Mouse (Mus musculus) embryonic facial prominence, embryonic 10.5 days (tissue): ENCODE measurements at regions not wholly inside any gene's neighbourhood (a gene's known extent, or its start where the extent isn't known, plus 50 kb on each side); places are given as distances from the start of the nearest gene placed in this dataset.

Experiments used
- DNase-seq: peaks from one replicate; pipeline ENCODE4 v3.0.0-alpha.2; 2017; ENCODE audit warnings: low spot score
- H3K27ac ChIP-seq: fragments of 300-500 bp; sonication (generic); replicated peaks from 2 replicates; pipeline ENCODE4 v1.5.1; 2016; ENCODE audit warnings: mild to moderate bottlenecking
- H3K27me3 ChIP-seq: fragments of 300-500 bp; sonication (generic); replicated peaks from 2 replicates; pipeline ENCODE4 v1.6.1; 2016; ENCODE audit warnings: low read depth, mild to moderate bottlenecking; ENCODE audit not compliant: poor library complexity, severe bottlenecking
- H3K36me3 ChIP-seq: fragments of 300-500 bp; sonication (generic); replicated peaks from 2 replicates; pipeline ENCODE4 v1.6.1; 2016; ENCODE audit warnings: mild to moderate bottlenecking, moderate library complexity
- H3K4me1 ChIP-seq: fragments of 300-500 bp; sonication (generic); 2 replicates; pipeline ENCODE4 v1.6.1; 2016
- H3K4me3 ChIP-seq: fragments of 300-500 bp; sonication (generic); 2 replicates; pipeline ENCODE4 v1.5.1; 2016; ENCODE audit warnings: mild to moderate bottlenecking, moderate library complexity
- H3K9me3 ChIP-seq: fragments of 300-500 bp; sonication (generic); 2 replicates; pipeline ENCODE4 v1.6.1; 2016; ENCODE audit warnings: mild to moderate bottlenecking
- WGBS: fragments of 180-500 bp; shearing (Covaris S2); methylation state at CpG from one replicate; pipeline ENCODE4 v1.1.7; 2016; 5-methylcytosine and 5-hydroxymethylcytosine counted together

- H3K4me1 ChIP-seq: peaks cover 14% of the 10 kb centered on the region; the same call in 1 of the 2 replicates
- no peak overlapping the region for H3K27ac ChIP-seq
- no peaks in the 10 kb centered on the region for H3K36me3 ChIP-seq
- no peaks in the 10 kb centered on the region for H3K27me3 ChIP-seq
- DNase-seq: no peak
- 78% methylated on average over 3 of the region's 3 CpGs for WGBS
- H3K4me3 ChIP-seq: no peak overlapping the region
- no peaks in the 10 kb centered on the region for H3K9me3 ChIP-seq
These were observed 469.8 kb downstream of the Kctd12 start for GRCm38 (mm10) chr14:102512651-102513050.

GRCm38 (mm10) chr14:102511691-102512383 is 470.6 kb downstream of the Kctd12 start:
- Histone ChIP-seq H3K27ac (no peak overlapping the region), H3K36me3 (no peaks in the 10 kb centered on the region), H3K9me3 (no peaks in the 10 kb centered on the region), H3K4me1 (peaks cover 13% of the 10 kb centered on the region; the same call in 1 of the 2 replicates), H3K4me3 (no peak overlapping the region), H3K27me3 (no peaks in the 10 kb centered on the region)
- DNase-seq: no peak
- 51% methylated on average over 7 of the region's 7 CpGs for WGBS

- Histone ChIP-seq H3K9me3 (no peaks in the 10 kb centered on the region), H3K27ac (no peak overlapping the region), H3K4me1 (peaks cover 18% of the 10 kb centered on the region), H3K4me3 (no peak overlapping the region), H3K36me3 (no peaks in the 10 kb centered on the region), H3K27me3 (no peaks in the 10 kb centered on the region)
- WGBS: 36% methylated on average over 4 of the region's 4 CpGs
- DNase-seq: peak; percentile 75
These were observed 472.1 kb downstream of the Kctd12 start for GRCm38 (mm10) chr14:102510387-102510786.

- Histone ChIP-seq H3K27me3 (no peaks in the 10 kb centered on the region), H3K27ac (no peak overlapping the region), H3K9me3 (no peaks in the 10 kb centered on the region), H3K4me3 (no peak overlapping the region), H3K4me1 (peaks cover 11% of the 10 kb centered on the region), H3K36me3 (no peaks in the 10 kb centered on the region)
- WGBS: 55% methylated on average over 3 of the region's 3 CpGs
- DNase-seq: no peak
These were observed 476.6 kb downstream of the Kctd12 start for GRCm38 (mm10) chr14:102505696-102506321.

GRCm38 (mm10) chr14:102497179-102497578 is 485.3 kb downstream of the Kctd12 start:
- Histone ChIP-seq H3K4me1 (no peaks in the 10 kb centered on the region), H3K9me3 (no peaks in the 10 kb centered on the region), H3K27me3 (no peaks in the 10 kb centered on the region), H3K36me3 (no peaks in the 10 kb centered on the region), H3K4me3 (no peak overlapping the region), H3K27ac (no peak overlapping the region)
- no peak for DNase-seq
- 91% methylated on average over 1 of the region's 1 CpGs for WGBS

- no peaks in the 10 kb centered on the region for H3K36me3 ChIP-seq
- no peak overlapping the region for H3K27ac ChIP-seq
- no peak overlapping the region for H3K4me3 ChIP-seq
- WGBS: 73% methylated on average over 2 of the region's 2 CpGs
- no peak for DNase-seq
- no peaks in the 10 kb centered on the region for H3K27me3 ChIP-seq
- H3K9me3 ChIP-seq: no peaks in the 10 kb centered on the region
- H3K4me1 ChIP-seq: no peaks in the 10 kb centered on the region
These were observed 490.1 kb downstream of the Kctd12 start for GRCm38 (mm10) chr14:102492376-102492775.

GRCm38 (mm10) chr14:102491205-102491604 is 491.2 kb downstream of the Kctd12 start:
- H3K27me3 ChIP-seq: no peaks in the 10 kb centered on the region
- no peaks in the 10 kb centered on the region for H3K9me3 ChIP-seq
- DNase-seq: no peak
- no peaks in the 10 kb centered on the region for H3K4me1 ChIP-seq
- 93% methylated on average over 1 of the region's 1 CpGs for WGBS
- no peak overlapping the region for H3K4me3 ChIP-seq
- H3K36me3 ChIP-seq: no peaks in the 10 kb centered on the region
- H3K27ac ChIP-seq: no peak overlapping the region

- H3K4me3 ChIP-seq: no peak overlapping the region
- H3K4me1 ChIP-seq: no peaks in the 10 kb centered on the region
- H3K27ac ChIP-seq: no peak overlapping the region
- no peaks in the 10 kb centered on the region for H3K9me3 ChIP-seq
- no peaks in the 10 kb centered on the region for H3K27me3 ChIP-seq
- H3K36me3 ChIP-seq: no peaks in the 10 kb centered on the region
- WGBS: 95% methylated on average over 2 of the region's 2 CpGs
- no peak for DNase-seq
These were observed 505.3 kb downstream of the Kctd12 start for GRCm38 (mm10) chr14:102477162-102477561.

- no peak for DNase-seq
- WGBS: 62% methylated on average over 4 of the region's 4 CpGs
- no peaks in the 10 kb centered on the region for H3K36me3 ChIP-seq
- H3K27ac ChIP-seq: no peak overlapping the region
- H3K4me3 ChIP-seq: no peak overlapping the region
- H3K27me3 ChIP-seq: no peaks in the 10 kb centered on the region
- no peaks in the 10 kb centered on the region for H3K4me1 ChIP-seq
- no peaks in the 10 kb centered on the region for H3K9me3 ChIP-seq
These were observed 513.1 kb downstream of the Kctd12 start for GRCm38 (mm10) chr14:102469326-102469725.

- no peak for DNase-seq
- Histone ChIP-seq H3K27me3 (no peaks in the 10 kb centered on the region), H3K9me3 (no peaks in the 10 kb centered on the region), H3K27ac (no peak overlapping the region), H3K36me3 (no peaks in the 10 kb centered on the region), H3K4me3 (no peak overlapping the region), H3K4me1 (no peaks in the 10 kb centered on the region)
- 63% methylated on average over 1 of the region's 1 CpGs for WGBS
These were observed 521.4 kb downstream of the Kctd12 start for GRCm38 (mm10) chr14:102461001-102461400.

- Histone ChIP-seq H3K9me3 (no peaks in the 10 kb centered on the region), H3K36me3 (no peaks in the 10 kb centered on the region), H3K27me3 (no peaks in the 10 kb centered on the region), H3K27ac (no peak overlapping the region), H3K4me3 (no peak overlapping the region), H3K4me1 (no peaks in the 10 kb centered on the region)
- DNase-seq: no peak
- WGBS: 80% methylated on average over 2 of the region's 2 CpGs
These were observed 542.7 kb downstream of the Kctd12 start for GRCm38 (mm10) chr14:102439738-102440137.

- peak overlapping the region; percentile 68 for H3K27ac ChIP-seq
These were observed 578.9 kb downstream of the Kctd12 start for GRCm38 (mm10) chr14:102403397-102404115.

More at GRCm38 (mm10) chr14:102403397-102404115, 578.9 kb downstream of the Kctd12 start:
- no peaks in the 10 kb centered on the region for H3K9me3 ChIP-seq
- no peaks in the 10 kb centered on the region for H3K36me3 ChIP-seq
- peak; percentile 77 for DNase-seq
- H3K4me3 ChIP-seq: no peak overlapping the region
- H3K4me1 ChIP-seq: peaks cover 25% of the 10 kb centered on the region
- WGBS: 35% methylated on average over 4 of the region's 4 CpGs
- no peaks in the 10 kb centered on the region for H3K27me3 ChIP-seq
